Mouse (Mus musculus): ENCODE measurements around the gene Trem3. TPM values are rescaled to one million over a fixed set of nuclear protein-coding genes. Genes with fewer than 3 reads are reported as not detected.

Trem3 gene
- polyA plus RNA-seq, 1 experiment from 2014 or later: not detected

DNA sequence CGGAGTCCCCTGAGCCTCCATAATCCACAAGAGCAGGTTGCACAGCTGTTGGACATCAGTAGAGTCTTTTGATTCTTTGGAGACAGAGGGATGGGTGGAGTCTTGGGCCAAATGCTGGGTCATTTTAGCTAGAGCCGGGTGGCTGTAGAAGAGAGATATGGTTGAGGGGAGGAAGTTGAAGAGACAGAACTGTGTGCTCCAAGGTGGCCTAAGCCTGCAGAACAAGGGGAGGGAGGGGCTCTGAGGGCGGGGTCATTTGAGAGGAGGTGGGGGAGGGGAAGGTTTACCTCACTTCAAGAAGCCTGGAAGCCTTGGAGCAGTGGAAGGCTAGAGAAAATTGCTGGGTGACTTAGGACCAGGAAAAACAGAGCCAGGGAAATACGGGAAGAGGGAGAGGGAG, 51.6 kb downstream of the Trem3 start, which contains the start of gene Treml2:
TSS of gene Treml2 (plus strand) at position 296 of the 400 bp plus-strand sequence.
- Histone ChIP-seq H3K27ac (ENCODE audit: low read depth, low read length) (no peak within 1 kb of the TSS), H3K36me3 (ENCODE audit: control insufficient read depth, insufficient read depth, low read length) (no peaks in the 10 kb centered on the region), H3K27me3 (ENCODE audit: control insufficient read depth, insufficient read depth, low read length) (no peaks in the 10 kb centered on the region), H3K4me1 (replicated peaks; ENCODE audit: control insufficient read depth, insufficient read depth, low read length) (no peaks in the 10 kb centered on the region), H3K9me3 (ENCODE audit: control insufficient read depth, low read length) (no peaks in the 10 kb centered on the region), H3K4me2 (replicated peaks; ENCODE audit: low read depth, low read length) (no peak within 1 kb of the TSS), H3K4me3 (ENCODE audit: low read depth, low read length) (no peak within 1 kb of the TSS), H3K9ac (ENCODE audit: low read depth, low read length) (no peak within 1 kb of the TSS)
- WGBS: 47% methylated on average over 3 of the region's 4 CpGs
- ATAC-seq (ENCODE audit: low FRiP score) (no peak), DNase-seq (ENCODE audit: low spot score) (no peak)

DNA sequence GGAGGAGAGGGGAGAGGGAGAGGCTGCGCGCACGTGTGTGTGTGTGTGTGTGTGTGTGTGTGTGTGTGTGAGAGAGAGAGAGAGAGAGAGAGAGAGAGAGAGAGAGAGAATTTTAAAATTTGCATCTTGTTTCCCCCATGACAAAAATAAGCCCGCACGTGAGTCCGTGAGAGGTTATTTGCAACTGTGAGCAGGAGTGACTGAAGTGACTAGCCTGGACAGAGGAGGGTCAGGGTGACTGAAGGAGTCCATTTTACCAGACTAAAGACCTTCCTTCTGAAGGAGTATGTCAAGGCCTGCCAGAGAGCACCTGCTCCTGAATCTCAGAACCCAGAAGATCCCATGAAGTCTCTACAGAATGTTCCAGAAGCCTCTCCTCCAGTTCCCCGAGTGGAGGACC, 52.2 kb downstream of the Trem3 start:
- WGBS: 72% methylated on average over 6 of the region's 7 CpGs
- Histone ChIP-seq H3K27ac (ENCODE audit: low read depth, low read length) (no peak overlapping the region), H3K4me3 (ENCODE audit: low read depth, low read length) (no peak overlapping the region), H3K9me3 (ENCODE audit: control insufficient read depth, low read length) (no peaks in the 10 kb centered on the region), H3K27me3 (ENCODE audit: control insufficient read depth, insufficient read depth, low read length) (no peaks in the 10 kb centered on the region), H3K4me2 (replicated peaks; ENCODE audit: low read depth, low read length) (no peak overlapping the region), H3K36me3 (ENCODE audit: control insufficient read depth, insufficient read depth, low read length) (no peaks in the 10 kb centered on the region), H3K9ac (ENCODE audit: low read depth, low read length) (no peak overlapping the region), H3K4me1 (replicated peaks; ENCODE audit: control insufficient read depth, insufficient read depth, low read length) (no peaks in the 10 kb centered on the region)
- DNase-seq (ENCODE audit: low spot score) (no peak), ATAC-seq (ENCODE audit: low FRiP score) (no peak)

- DNase-seq (ENCODE audit: low spot score) (no peak), ATAC-seq (ENCODE audit: low FRiP score) (no peak)
- H3K36me3 ChIP-seq (ENCODE audit: control insufficient read depth, insufficient read depth, low read length): no peaks in the 10 kb centered on the region
- no peaks in the 10 kb centered on the region for H3K4me1 ChIP-seq (replicated peaks; ENCODE audit: control insufficient read depth, insufficient read depth, low read length)
- no peaks in the 10 kb centered on the region for H3K27me3 ChIP-seq (ENCODE audit: control insufficient read depth, insufficient read depth, low read length)
- WGBS: 72% methylated on average over 7 of the region's 7 CpGs
- no peak overlapping the region for H3K4me3 ChIP-seq (ENCODE audit: low read depth, low read length)
- H3K27ac ChIP-seq (ENCODE audit: low read depth, low read length): no peak overlapping the region
- H3K9ac ChIP-seq (ENCODE audit: low read depth, low read length): no peak overlapping the region
- no peaks in the 10 kb centered on the region for H3K9me3 ChIP-seq (ENCODE audit: control insufficient read depth, low read length)
- H3K4me2 ChIP-seq (replicated peaks; ENCODE audit: low read depth, low read length): no peak overlapping the region
These were observed 52.6 kb downstream of the Trem3 start for GRCm38 (mm10) chr17:48300199-48300598.

DNA sequence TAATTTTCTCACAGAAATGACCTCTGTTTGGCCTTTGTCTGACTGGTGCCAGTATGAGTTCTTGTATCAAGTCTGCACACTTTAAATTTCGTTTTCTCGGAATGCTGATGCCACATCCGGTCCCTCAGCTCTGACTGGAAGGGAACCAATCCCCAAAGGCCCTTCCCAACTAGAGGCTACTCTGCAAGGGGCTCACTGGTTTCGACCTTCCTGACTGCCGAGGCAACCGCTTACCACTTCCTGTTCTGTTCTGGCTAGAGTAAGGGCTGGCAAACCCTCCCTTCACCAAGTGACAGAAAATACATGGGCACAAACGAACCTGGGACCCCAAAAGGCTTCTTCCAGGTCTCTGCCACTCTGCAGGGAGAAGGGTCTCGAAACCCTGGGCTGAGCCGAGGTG, 53.3 kb downstream of the Trem3 start:
- Histone ChIP-seq H3K4me2 (replicated peaks; ENCODE audit: low read depth, low read length) (no peak overlapping the region), H3K27ac (ENCODE audit: low read depth, low read length) (no peak overlapping the region), H3K27me3 (ENCODE audit: control insufficient read depth, insufficient read depth, low read length) (no peaks in the 10 kb centered on the region), H3K4me1 (replicated peaks; ENCODE audit: control insufficient read depth, insufficient read depth, low read length) (no peaks in the 10 kb centered on the region), H3K36me3 (ENCODE audit: control insufficient read depth, insufficient read depth, low read length) (no peaks in the 10 kb centered on the region), H3K9me3 (ENCODE audit: control insufficient read depth, low read length) (no peaks in the 10 kb centered on the region), H3K4me3 (ENCODE audit: low read depth, low read length) (no peak overlapping the region), H3K9ac (ENCODE audit: low read depth, low read length) (no peak overlapping the region)
- ATAC-seq (ENCODE audit: low FRiP score): no peak
- 78% methylated on average over 9 of the region's 9 CpGs for WGBS
- DNase-seq (ENCODE audit: low spot score): no peak

DNA sequence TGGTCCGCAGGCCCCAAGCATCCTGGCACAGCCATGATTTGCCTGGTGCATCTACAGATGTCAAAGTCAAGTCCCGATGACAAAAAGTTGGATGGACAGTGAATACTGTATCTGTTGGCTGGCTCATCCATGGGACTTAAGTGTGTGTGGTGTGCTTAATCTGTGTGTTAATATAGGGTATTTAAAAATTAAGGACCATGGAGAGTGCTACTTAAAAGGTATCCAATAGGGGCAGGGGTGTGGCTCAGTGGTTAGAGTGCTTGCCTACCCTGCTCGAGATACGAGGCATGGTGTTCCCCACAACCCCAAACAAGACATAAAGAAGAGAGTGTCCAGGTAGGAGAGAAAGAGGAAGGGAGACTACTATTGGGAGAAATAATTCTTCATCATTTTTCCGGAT, 54.2 kb downstream of the Trem3 start:
- H3K9ac ChIP-seq (ENCODE audit: low read depth, low read length): no peak overlapping the region
- no peak for ATAC-seq (ENCODE audit: low FRiP score)
- H3K4me3 ChIP-seq (ENCODE audit: low read depth, low read length): no peak overlapping the region
- H3K27me3 ChIP-seq (ENCODE audit: control insufficient read depth, insufficient read depth, low read length): no peaks in the 10 kb centered on the region
- H3K36me3 ChIP-seq (ENCODE audit: control insufficient read depth, insufficient read depth, low read length): no peaks in the 10 kb centered on the region
- H3K27ac ChIP-seq (ENCODE audit: low read depth, low read length): no peak overlapping the region
- H3K4me2 ChIP-seq (replicated peaks; ENCODE audit: low read depth, low read length): no peak overlapping the region
- H3K4me1 ChIP-seq (replicated peaks; ENCODE audit: control insufficient read depth, insufficient read depth, low read length): no peaks in the 10 kb centered on the region
- H3K9me3 ChIP-seq (ENCODE audit: control insufficient read depth, low read length): no peaks in the 10 kb centered on the region
- DNase-seq (ENCODE audit: low spot score): no peak
- 85% methylated on average over 5 of the region's 5 CpGs for WGBS

Other genes with a start within 250 kb of the Trem3 start
- gene 1700122O11Rik, start 209.5 kb upstream of the Trem3 start, polyA plus RNA-seq (2014; fragmentation: Nextera tagmentation; extraction: Ambion mirVana): not detected in 2 replicates
- not detected in 2 replicates for gene 1700067P10Rik, start 158.5 kb upstream of the Trem3 start, polyA plus RNA-seq (2014; fragmentation: Nextera tagmentation; extraction: Ambion mirVana)
- not detected in 2 replicates for gene 9830107B12Rik, start 101.5 kb upstream of the Trem3 start, polyA plus RNA-seq (2014; fragmentation: Nextera tagmentation; extraction: Ambion mirVana)
- gene A530064D06Rik, start 80.5 kb upstream of the Trem3 start, polyA plus RNA-seq (2014; fragmentation: Nextera tagmentation; extraction: Ambion mirVana): not detected in 2 replicates
- gene Trem1, start 15.0 kb upstream of the Trem3 start, polyA plus RNA-seq (2014; fragmentation: Nextera tagmentation; extraction: Ambion mirVana): 0.10 TPM in 1 of 2 replicates, not detected in the other
- 0.20 and 0.34 TPM in 2 replicates for gene Treml4, start 16.5 kb downstream of the Trem3 start, polyA plus RNA-seq (2014; fragmentation: Nextera tagmentation; extraction: Ambion mirVana)
- 0.08 and 0.09 TPM in 2 replicates for gene Treml2, start 51.7 kb downstream of the Trem3 start, polyA plus RNA-seq (2014; fragmentation: Nextera tagmentation; extraction: Ambion mirVana)
- gene B430306N03Rik, start 68.4 kb downstream of the Trem3 start, polyA plus RNA-seq (2014; fragmentation: Nextera tagmentation; extraction: Ambion mirVana): 0.04 TPM in 1 of 2 replicates, not detected in the other
- gene Trem2, start 98.6 kb downstream of the Trem3 start, polyA plus RNA-seq (2014; fragmentation: Nextera tagmentation; extraction: Ambion mirVana): 3.0 and 3.6 TPM in 2 replicates
- 2.2 and 3.1 TPM in 2 replicates for gene Treml1, start 112.1 kb downstream of the Trem3 start, polyA plus RNA-seq (2014; fragmentation: Nextera tagmentation; extraction: Ambion mirVana)
- gene Nfya, start 162.1 kb downstream of the Trem3 start, polyA plus RNA-seq (2014; fragmentation: Nextera tagmentation; extraction: Ambion mirVana): 19.9 and 26.9 TPM in 2 replicates
- 75.0 and 79.0 TPM in 2 replicates for gene Oard1, start 162.2 kb downstream of the Trem3 start, polyA plus RNA-seq (2014; fragmentation: Nextera tagmentation; extraction: Ambion mirVana)
- gene Apobec2, start 185.2 kb downstream of the Trem3 start, polyA plus RNA-seq (2014; fragmentation: Nextera tagmentation; extraction: Ambion mirVana): 1.6 and 1.7 TPM in 2 replicates
- 0.06 and 0.39 TPM in 2 replicates for gene Tspo2, start 203.7 kb downstream of the Trem3 start, polyA plus RNA-seq (2014; fragmentation: Nextera tagmentation; extraction: Ambion mirVana)
- 0.11 and 0.15 TPM in 2 replicates for gene Unc5cl, start 207.1 kb downstream of the Trem3 start, polyA plus RNA-seq (2014; fragmentation: Nextera tagmentation; extraction: Ambion mirVana)